Mouse (Mus musculus) embryo, embryonic 10.5 days (tissue): ENCODE data around the gene Slc25a17.

Experiments used
- DNase-seq: peaks from one replicate; pipeline ENCODE4 v3.0.0-alpha.2; 2015; ENCODE audit warnings: low spot score

Slc25a17 gene

GRCm38 (mm10) chr15:81360345-81361021 lies at the start of gene Slc25a17:
Gene Slc25a17 (minus strand): TSS chr15:81360812.
- DNase-seq: peak; percentile 99

GRCm38 (mm10) chr15:81408199-81408598 lies 47.6 kb upstream of the Slc25a17 start, which contains the start of gene Dnajb7:
Gene Dnajb7 (minus strand): TSS chr15:81408299.
- no peak for DNase-seq

- no peak for DNase-seq
Observed at GRCm38 (mm10) chr15:81405008-81405407, 44.4 kb upstream of the Slc25a17 start.

- DNase-seq: peak; percentile 95
Observed at GRCm38 (mm10) chr15:81399638-81400315, 39.2 kb upstream of the Slc25a17 start, which contains the start of the genes St13 and Xpnpep3. Gene St13 (minus strand): TSS chr15:81400077. Gene Xpnpep3 (plus strand): TSS chr15:81400138.

GRCm38 (mm10) chr15:81399297-81399637 lies 38.7 kb upstream of the Slc25a17 start:
- no peak for DNase-seq

- DNase-seq: no peak
Observed at GRCm38 (mm10) chr15:81398189-81398588, 37.6 kb upstream of the Slc25a17 start.

GRCm38 (mm10) chr15:81394211-81394915 lies 33.8 kb upstream of the Slc25a17 start:
- no peak for DNase-seq

GRCm38 (mm10) chr15:81392997-81393396 lies 32.4 kb upstream of the Slc25a17 start:
- DNase-seq: no peak

- DNase-seq: no peak
Observed at GRCm38 (mm10) chr15:81386327-81386726, 25.7 kb upstream of the Slc25a17 start.

GRCm38 (mm10) chr15:81378845-81379244 lies 18.2 kb upstream of the Slc25a17 start:
- no peak for DNase-seq

- DNase-seq: no peak
Observed at GRCm38 (mm10) chr15:81374621-81375020, 14.0 kb upstream of the Slc25a17 start.

GRCm38 (mm10) chr15:81370356-81370755 lies 9.7 kb upstream of the Slc25a17 start:
- DNase-seq: peak; percentile 26

GRCm38 (mm10) chr15:81368601-81369000 lies 8.0 kb upstream of the Slc25a17 start:
- no peak for DNase-seq

GRCm38 (mm10) chr15:81366241-81366640 lies 5.6 kb upstream of the Slc25a17 start:
- no peak for DNase-seq

GRCm38 (mm10) chr15:81365246-81365645 lies 4.6 kb upstream of the Slc25a17 start:
- no peak for DNase-seq

- no peak for DNase-seq
Observed at GRCm38 (mm10) chr15:81364271-81364670, 3.7 kb upstream of the Slc25a17 start.

- no peak for DNase-seq
Observed at GRCm38 (mm10) chr15:81362501-81362900, 1.9 kb upstream of the Slc25a17 start.

- no peak for DNase-seq
Observed at GRCm38 (mm10) chr15:81361417-81362015, 904 bp upstream of the Slc25a17 start.

GRCm38 (mm10) chr15:81361022-81361404 lies 401 bp upstream of the Slc25a17 start:
- DNase-seq: no peak

- no peak for DNase-seq
Observed at GRCm38 (mm10) chr15:81359421-81359820, 1.2 kb downstream of the Slc25a17 start.

- DNase-seq: no peak
Observed at GRCm38 (mm10) chr15:81358943-81359342, 1.7 kb downstream of the Slc25a17 start.

- no peak for DNase-seq
Observed at GRCm38 (mm10) chr15:81356946-81357345, 3.7 kb downstream of the Slc25a17 start.
